Mouse (Mus musculus) heart, postnatal 0 days (tissue): Measurements from ENCODE around the gene Aym1. TPM values are rescaled to one million over a fixed set of nuclear protein-coding genes. Genes with fewer than 3 reads are reported as not detected.

Experiments
- ATAC-seq: fragments of 200-750 bp; cut with Nextera tagmentation; 2 replicates; pipeline ENCODE4 v1.8.0; 2017; ENCODE audit warnings: low read depth, moderate number of reproducible peaks, moderate library complexity; ENCODE audit not compliant: insufficient read depth
- DNase-seq: peaks from one replicate; pipeline ENCODE4 v3.0.0-alpha.2; 2016; ENCODE audit warnings: low spot score
- H3K27ac ChIP-seq: fragments of 300-500 bp; sonication (generic); 2 replicates; pipeline ENCODE4 v1.5.1; 2014; ENCODE audit warnings: low read depth, mild to moderate bottlenecking
- H3K27me3 ChIP-seq: fragments of 300-500 bp; sonication (generic); 2 replicates; pipeline ENCODE4 v1.6.1; 2014; ENCODE audit warnings: low read length, mixed read lengths; ENCODE audit not compliant: control insufficient read depth, insufficient read depth
- H3K36me3 ChIP-seq: fragments of 300-500 bp; sonication (generic); replicated peaks from 2 replicates; pipeline ENCODE4 v1.6.1; 2014; ENCODE audit warnings: low read length, mixed read lengths; ENCODE audit not compliant: control insufficient read depth, insufficient read depth
- H3K4me1 ChIP-seq: fragments of 300-500 bp; sonication (generic); 2 replicates; pipeline ENCODE4 v1.6.1; 2014; ENCODE audit warnings: antibody characterized with exemption; ENCODE audit not compliant: control insufficient read depth, insufficient read depth
- H3K4me2 ChIP-seq: fragments of 300-500 bp; sonication (generic); 2 replicates; pipeline ENCODE4 v1.6.1; 2014; ENCODE audit warnings: low read depth, mild to moderate bottlenecking, low read length, moderate library complexity
- H3K4me3 ChIP-seq: fragments of 300-500 bp; sonication (generic); 2 replicates; pipeline ENCODE4 v1.5.1; 2014; ENCODE audit warnings: low read depth, low read length
- H3K9ac ChIP-seq: fragments of 300-500 bp; sonication (generic); replicated peaks from 2 replicates; pipeline ENCODE4 v1.6.1; 2014; ENCODE audit warnings: low read depth, low read length, mixed read lengths
- H3K9me3 ChIP-seq: fragments of 300-500 bp; sonication (generic); replicated peaks from 2 replicates; pipeline ENCODE4 v1.6.1; 2016; ENCODE audit warnings: low read length; ENCODE audit not compliant: control insufficient read depth
- CTCF ChIP-seq: IDR thresholded peaks from 2 replicates; pipeline ENCODE4 v1.5.1; 2016; ENCODE audit warnings: antibody characterized with exemption, control low read depth, low read depth
- EP300 ChIP-seq: IDR thresholded peaks from 2 replicates; pipeline ENCODE4 v1.6.1; 2016; ENCODE audit warnings: antibody characterized with exemption, low read depth
- WGBS: fragments of 180-500 bp; shearing (Covaris S2); extraction: QIAGEN DNeasy Blood & Tissue Kit; methylation state at CpG from one replicate; pipeline ENCODE4 v1.1.7; 2014; 5-methylcytosine and 5-hydroxymethylcytosine counted together
- microRNA-seq: library from miRNA; unstranded; fragments of <30 nt; microRNA quantifications from one replicate; pipeline ENCODE4, GENCODE M21; 2016
- polyA plus RNA-seq: library from polyadenylated mRNA; unstranded; fragments of >200 nt; fragmentation: Nextera tagmentation; extraction: Ambion mirVana; gene quantifications from 2 replicates; pipeline ENCODE4 v1.2.1, GENCODE M21; 2015
- total RNA-seq: library from RNA; depleted of rRNA; stranded (reverse); fragments of >200 nt; gene quantifications from 2 replicates; pipeline ENCODE4 v1.2.3, GENCODE M21; 2014; ENCODE audit warnings: low replicate concordance; rRNA removed

Gene Aym1
- total and polyA plus RNA-seq, 2 experiments from 2014 or later = not detected

DNA sequence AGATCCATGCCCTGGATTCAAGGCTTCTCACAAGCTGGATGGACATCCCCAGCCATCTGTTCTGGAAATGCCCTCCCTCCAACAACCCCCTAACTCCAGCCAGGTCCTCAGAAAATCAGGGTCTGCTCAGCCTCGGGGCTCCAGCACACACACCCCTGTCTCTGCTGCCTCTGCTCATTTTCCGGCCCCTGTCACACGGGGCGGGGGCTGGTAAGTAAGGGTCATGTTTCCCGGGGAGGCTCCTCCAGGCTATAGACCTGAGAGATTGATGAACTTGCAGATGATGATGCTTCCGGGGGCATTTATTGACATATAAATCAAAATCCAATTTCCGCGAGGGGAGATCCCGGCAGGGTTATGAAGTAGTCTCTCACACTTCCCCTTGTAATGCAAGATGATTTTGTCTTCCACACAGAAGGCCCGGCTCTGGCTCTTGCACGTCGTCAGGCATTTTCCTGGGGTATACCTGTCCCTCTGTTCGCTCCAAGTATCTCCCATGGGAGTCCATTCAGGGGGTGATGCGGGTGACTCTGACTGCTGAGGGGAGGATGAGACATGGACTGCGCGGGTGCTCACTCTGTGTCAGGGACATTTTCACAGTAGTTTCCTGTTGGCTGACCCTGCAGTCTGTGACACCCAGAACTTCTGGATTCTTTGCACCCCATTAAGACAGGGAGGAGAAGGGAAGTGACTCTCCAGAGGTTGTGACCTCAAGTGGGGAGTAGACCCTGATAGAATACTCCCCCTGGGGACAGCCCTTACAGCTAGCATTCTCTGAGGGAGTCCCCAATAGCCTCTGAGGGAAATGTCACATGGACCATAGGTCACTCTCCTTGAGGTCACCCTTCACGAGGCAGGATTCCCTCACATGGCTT lies 40.6 kb downstream of the Aym1 start:
- no peak for DNase-seq
- Histone ChIP-seq H3K9ac (no peak overlapping the region), H3K4me2 (no peak overlapping the region), H3K27ac (no peak overlapping the region), H3K4me1 (no peaks in the 10 kb centered on the region), H3K4me3 (no peak overlapping the region), H3K36me3 (no peaks in the 10 kb centered on the region), H3K9me3 (no peaks in the 10 kb centered on the region), H3K27me3 (no peaks in the 10 kb centered on the region)
- TF ChIP-seq CTCF = no peak
- TF ChIP-seq EP300 = no peak
- WGBS = 77% methylated on average over 17 of the region's 17 CpGs
- no peak for ATAC-seq

DNA sequence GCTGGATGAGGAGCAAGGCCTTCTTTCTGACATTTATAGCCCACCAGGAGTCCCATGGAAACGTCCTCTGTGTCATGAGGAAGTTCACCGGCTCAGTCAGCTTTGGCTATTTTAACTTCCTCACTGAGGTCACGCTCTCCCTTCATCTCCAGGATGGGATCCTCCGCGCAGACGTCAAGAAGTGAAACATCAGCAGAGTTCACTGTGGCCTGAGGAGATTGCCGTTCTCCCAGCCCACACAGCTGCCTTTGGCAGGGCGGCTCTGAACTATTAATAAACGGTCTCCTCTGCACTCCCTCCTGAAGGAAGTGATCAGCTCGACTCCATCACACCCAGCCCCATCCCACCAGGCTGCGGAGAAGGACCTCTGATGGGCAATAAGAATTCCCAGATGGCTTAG lies 45.6 kb downstream of the Aym1 start:
- WGBS = 46% methylated on average over 11 of the region's 11 CpGs
- Histone ChIP-seq H3K9me3 (no peaks in the 10 kb centered on the region), H3K4me1 (no peaks in the 10 kb centered on the region), H3K4me2 (no peak overlapping the region), H3K27ac (no peak overlapping the region), H3K27me3 (no peaks in the 10 kb centered on the region), H3K9ac (no peak overlapping the region), H3K36me3 (no peaks in the 10 kb centered on the region), H3K4me3 (no peak overlapping the region)
- no peak for ATAC-seq
- TF ChIP-seq CTCF = no peak
- TF ChIP-seq EP300 = no peak
- DNase-seq = no peak

DNA sequence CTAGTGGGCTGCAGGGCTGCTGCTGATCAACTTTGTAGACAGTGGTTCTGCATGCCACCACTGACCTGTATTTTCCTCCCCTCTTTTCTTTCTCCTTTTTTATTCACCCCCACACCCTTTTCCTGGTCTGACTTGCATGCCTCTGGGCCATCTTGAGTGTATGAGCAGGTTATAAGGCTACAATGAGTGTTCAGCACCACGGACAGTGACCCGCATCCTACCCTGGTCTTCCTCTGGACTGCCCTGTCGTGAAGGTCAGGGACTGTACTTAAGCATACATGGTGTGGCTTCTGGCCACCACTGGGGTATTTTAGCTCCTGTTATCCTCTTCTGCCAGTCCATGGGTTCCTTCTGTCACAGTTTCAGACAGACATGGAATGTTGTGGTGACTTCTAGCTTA lies 50.3 kb downstream of the Aym1 start:
- H3K4me3 ChIP-seq = no peak overlapping the region
- WGBS = 0% methylated on average over 3 of the region's 3 CpGs
- no peak for TF ChIP-seq EP300
- no peak overlapping the region for H3K4me2 ChIP-seq
- DNase-seq (peak; percentile 21), ATAC-seq (no peak)
- no peaks in the 10 kb centered on the region for H3K9me3 ChIP-seq
- no peaks in the 10 kb centered on the region for H3K27me3 ChIP-seq
- no peak overlapping the region for H3K9ac ChIP-seq
- H3K27ac ChIP-seq = no peak overlapping the region
- no peaks in the 10 kb centered on the region for H3K4me1 ChIP-seq
- no peaks in the 10 kb centered on the region for H3K36me3 ChIP-seq

Small RNA genes lying within 50 kb of the gene (microRNA-seq; reads per million reads assigned to microRNA genes)
- gene Mir7229 = not detected
- gene Mir7230 = not detected

Other genes with a start within 250 kb of the Aym1 start
- gene 2900026A02Rik, start 136.1 kb upstream of the Aym1 start, total RNA-seq = 17.0 and 18.9 TPM in 2 replicates
- gene 2900026A02Rik, start 136.1 kb upstream of the Aym1 start, polyA plus RNA-seq = 8.1 and 10.2 TPM in 2 replicates
- not detected in 2 replicates for gene Tmem211, start 130.4 kb upstream of the Aym1 start, total RNA-seq
- gene Tmem211, start 130.4 kb upstream of the Aym1 start, polyA plus RNA-seq = not detected in 2 replicates
- gene Sgsm1, start 46.5 kb upstream of the Aym1 start, total RNA-seq = 0.35 and 1.1 TPM in 2 replicates
- 0.11 and 0.32 TPM in 2 replicates for gene Sgsm1, start 46.5 kb upstream of the Aym1 start, polyA plus RNA-seq
- gene Wscd2, start 133.0 kb downstream of the Aym1 start, total RNA-seq = 0.73 and 4.5 TPM in 2 replicates
- gene Wscd2, start 133.0 kb downstream of the Aym1 start, polyA plus RNA-seq = 0.27 and 0.34 TPM in 2 replicates